Mouse (Mus musculus): Measurements from ENCODE around the gene Bcl2l1.

DNA sequence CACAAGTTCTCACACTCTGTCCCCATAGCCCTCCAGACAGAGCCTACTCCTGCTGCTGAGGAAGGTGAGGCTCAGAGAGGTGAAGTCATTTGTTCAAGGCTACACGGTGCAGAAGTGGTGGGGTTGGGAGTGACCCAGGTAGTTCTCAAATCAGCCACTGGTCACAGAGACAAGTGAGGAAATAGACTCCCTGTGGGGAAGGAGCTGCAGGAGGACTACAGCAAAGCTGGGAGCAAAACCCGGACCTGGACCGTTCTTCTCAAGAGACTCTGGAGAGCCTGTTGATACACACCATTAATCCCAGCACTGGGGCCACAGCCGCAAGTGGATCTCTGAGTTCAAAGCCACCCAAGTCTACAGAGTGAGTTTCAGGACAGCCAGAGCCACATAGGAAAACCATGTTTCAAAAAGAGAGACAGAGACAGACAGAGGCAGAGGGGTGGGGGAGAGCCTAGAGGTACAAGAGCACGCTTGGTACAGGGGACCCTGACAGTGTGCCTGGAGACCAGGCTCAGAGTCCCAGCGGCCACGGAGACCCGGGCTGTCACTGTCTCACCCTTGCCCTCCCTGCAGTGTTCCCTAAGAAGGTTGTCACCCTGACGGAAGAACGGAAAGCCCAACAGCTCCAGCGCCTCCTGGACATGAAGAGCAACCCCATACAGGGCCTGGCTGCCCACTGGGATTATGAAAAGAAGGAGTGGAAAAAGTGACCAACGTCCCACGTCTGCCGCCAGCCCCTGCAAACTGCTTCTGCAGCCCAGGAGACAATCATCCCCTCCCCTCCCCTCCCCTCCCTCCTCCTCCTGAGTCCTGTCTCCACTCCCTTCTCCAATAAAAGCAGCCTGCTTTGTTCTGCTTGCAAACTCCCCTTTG is 67.1 kb downstream of the Bcl2l1 start:
- TF ChIP-seq GATA1 (IDR thresholded peaks at IDR 0.05; ENCODE audit: low read length): no peak
- no peak for TF ChIP-seq TAL1 (IDR thresholded peaks at IDR 0.05; ENCODE audit: low read length)

Data from erythroblast, embryonic 14.5 days (primary cell).